Mouse (Mus musculus) 3134 (cell line): ENCODE results near the gene Bsn.

ENCODE experiments used
- DNase-seq: peaks from one replicate; pipeline ENCODE4 v3.0.0-alpha.2; 2011; ENCODE audit warnings: low spot score; ENCODE audit not compliant: insufficient read length; ENCODE audit errors: extremely low read depth

Gene Bsn

GRCm38 (mm10) chr9:108129042-108129948 lies 60.9 kb downstream of the Bsn start:
- DNase-seq, result no peak

GRCm38 (mm10) chr9:108128248-108128647 lies 61.9 kb downstream of the Bsn start:
- DNase-seq, result peak; percentile 71

DNA sequence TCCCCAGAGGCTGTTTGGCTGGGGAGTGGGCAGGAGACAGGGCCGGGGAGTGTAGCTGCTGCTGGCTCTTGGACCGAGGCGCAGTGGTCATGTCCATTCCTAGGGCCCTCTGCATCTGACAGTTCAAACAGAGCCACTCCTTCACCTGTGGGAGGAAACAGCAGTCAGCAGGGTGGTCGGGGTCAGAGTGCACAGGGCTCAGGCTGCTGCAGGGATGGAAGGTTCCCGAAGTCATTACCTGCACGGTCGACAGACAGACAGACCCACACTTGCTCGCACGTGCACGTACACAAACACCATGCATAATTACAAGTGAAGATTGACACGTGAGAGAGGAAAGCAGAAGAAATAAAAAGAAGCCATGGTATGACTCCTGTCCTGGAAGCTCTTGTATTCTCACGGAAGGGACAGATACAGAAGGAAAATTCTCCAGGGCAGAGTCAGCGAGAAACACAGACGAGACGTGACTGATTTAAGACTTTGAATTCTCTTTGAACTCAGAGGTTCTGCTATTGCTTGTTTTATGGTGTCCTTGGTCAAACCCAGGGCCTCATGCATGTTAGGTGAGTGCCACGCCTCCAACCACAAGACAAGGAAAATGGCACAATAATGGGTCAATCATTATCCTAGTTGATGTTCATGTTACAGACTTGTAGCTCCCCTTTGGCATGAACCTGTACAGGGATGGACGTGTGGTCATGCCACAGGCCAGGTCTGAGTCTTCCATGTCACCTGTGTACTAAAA lies 63.6 kb downstream of the Bsn start:
- no peak for DNase-seq

DNA sequence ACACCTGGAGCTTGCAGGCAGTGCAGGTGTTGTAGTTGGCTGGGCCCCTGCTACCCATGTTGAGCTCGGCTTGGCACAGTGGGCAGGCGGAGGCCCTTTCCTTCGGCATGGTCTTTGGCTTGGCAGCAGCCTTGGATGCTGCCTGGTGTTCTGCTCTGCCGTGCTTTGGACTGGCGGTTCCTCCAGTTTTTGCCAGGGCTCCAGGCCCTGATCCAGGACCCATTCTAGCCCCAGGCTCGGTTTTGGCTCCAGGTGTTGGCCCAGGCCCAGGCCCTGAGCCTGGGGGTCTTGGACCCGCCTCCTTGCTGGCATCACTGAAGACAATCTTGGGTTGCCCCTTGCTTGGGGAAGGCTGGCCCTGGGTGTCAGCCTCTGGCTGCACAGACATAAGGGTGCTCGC lies 64.5 kb downstream of the Bsn start:
- DNase-seq, result no peak

DNA sequence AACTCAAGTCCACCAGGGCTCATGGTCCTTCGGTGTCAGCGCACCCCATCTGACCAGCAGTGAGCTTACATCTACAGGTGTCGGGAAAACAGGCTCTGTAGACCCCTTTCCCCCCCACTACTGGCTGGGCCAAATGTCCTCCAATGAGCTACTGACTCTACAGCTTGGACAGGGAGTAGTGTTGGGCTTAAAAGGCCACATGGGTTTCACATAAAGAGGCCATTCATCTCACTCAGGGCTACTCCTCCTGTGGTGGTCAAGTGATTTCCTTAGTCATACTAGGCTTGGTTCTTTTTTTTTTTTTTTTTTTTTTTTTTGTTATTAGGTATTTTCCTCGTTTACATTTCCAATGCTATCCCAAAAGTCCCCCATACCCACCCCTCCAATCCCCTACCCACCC lies 66.3 kb downstream of the Bsn start:
- DNase-seq, result no peak

DNA sequence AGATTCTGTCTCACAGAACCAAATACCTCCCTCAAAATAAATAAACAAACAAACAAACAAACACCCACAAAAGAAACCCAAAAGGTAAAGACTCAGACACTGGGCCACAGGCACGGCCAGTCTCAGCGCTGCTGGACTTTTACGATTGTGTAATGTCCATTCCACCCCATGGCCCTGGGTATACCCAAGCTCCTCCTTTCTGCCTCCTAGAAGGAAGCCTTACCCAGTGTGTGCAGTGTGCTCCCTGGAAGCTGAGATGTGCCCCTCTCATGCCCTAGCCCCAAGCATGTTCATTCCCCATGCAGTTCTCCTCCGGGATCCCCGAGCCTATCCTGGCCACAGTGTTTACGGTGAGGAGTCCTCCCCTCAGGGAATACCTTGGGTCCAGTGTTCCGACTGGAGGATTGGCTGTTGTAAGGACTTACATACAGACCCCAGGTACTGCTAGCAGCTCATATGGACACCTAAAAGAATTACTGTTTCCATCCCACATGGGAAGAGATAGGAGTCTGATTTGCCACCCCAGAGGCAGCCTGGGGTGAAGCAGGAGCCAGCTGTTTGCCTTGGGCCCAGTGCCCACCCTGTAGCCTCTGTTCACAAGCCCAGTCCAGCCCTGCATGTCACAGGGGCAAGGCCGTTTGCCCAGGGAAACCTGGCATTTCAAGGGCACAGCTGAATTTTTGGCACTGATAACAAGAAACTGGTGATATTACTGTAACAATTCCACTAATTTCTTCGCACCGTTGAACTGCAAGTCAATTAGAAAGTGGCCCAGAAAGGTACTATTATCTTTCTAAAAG lies 68.8 kb downstream of the Bsn start:
- peak; percentile 52 for DNase-seq

DNA sequence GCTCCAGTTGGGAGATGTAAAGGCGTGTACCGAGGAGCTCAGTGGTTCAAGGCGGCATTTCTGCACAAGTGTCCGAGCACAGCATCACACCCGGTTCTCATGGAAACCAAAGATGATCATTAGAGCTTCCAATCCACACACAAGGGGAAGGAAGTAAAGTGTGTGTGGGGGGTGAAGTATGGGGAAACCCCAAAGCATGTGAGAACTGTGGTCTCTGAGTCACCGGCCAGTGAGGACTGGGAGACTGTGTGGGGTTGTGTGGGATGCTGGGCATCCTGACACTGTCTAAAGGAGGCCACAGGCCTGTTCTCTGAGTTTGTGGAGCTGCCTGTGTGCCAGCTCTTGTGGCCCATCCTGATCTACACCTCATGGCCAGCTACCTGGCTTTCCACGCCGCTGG lies 69.5 kb downstream of the Bsn start:
- DNase-seq, result peak; percentile 75

- peak; percentile 77 for DNase-seq
Observed at GRCm38 (mm10) chr9:108119891-108120411, 70.2 kb downstream of the Bsn start.

DNA sequence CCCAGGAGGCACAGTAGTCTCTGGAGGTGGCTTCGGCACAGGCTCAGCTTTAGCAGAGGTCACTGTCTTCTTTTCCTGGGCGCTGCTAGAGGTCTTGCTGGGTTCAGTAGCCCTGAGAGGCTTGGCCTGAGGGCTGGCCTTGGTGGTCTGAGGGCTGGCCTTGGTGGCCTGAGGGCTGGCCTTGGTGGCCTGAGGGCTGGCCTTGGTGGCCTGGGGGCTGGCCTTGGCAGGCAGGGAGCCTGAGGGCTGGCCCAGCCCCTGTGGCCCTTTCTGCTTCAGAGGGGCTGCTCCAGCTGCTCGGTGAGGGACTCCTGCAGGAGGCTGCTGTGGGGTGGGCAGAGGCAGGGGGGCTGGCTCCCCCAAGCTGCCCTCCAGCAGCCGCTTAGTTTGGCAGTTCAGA lies 73.0 kb downstream of the Bsn start:
- DNase-seq, result no peak

DNA sequence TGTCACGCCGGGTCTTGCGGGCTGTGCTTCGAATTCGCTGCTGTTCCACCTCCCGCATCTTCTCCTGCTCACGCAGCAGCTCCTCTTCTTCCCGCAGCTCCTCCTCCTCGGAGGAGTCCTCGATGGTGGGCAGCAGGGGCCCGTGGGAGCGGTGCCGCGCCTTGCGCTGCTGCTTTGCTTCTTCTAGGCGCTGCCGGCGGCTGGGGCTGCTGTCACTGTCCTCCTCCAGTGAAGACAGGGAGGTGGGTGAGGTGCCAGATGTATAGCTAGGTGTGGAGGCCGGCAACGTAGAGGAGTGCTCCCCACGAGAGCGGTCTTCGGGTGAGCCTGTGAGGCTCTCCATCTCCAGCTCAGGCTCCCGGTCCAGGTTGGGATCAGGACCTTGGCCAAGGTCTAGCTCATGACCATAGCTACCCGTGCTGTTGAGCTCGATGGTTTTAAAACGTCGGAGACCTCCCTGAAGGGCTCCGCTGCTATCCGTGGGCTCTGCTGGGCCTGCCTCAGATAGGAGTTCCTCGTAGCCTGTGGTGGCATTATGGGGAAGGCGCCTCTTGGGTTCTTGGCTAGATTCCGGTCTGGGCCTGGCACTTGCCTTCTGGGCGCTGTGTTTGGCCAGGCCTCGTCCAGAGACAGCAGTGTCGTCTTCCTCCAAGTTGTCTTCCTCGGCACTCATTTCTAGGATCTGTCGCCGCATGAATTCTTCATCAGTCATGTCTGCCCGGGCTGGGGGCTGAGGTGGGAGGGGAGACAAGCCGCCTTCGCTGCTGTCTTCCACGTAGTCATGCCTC lies 74.7 kb downstream of the Bsn start:
- DNase-seq, result no peak

- DNase-seq, result no peak
Observed at GRCm38 (mm10) chr9:108112719-108113340, 77.4 kb downstream of the Bsn start.

- no peak for DNase-seq
Observed at GRCm38 (mm10) chr9:108111593-108112121, 78.5 kb downstream of the Bsn start.

GRCm38 (mm10) chr9:108111101-108111592 lies 79.0 kb downstream of the Bsn start:
- no peak for DNase-seq

DNA sequence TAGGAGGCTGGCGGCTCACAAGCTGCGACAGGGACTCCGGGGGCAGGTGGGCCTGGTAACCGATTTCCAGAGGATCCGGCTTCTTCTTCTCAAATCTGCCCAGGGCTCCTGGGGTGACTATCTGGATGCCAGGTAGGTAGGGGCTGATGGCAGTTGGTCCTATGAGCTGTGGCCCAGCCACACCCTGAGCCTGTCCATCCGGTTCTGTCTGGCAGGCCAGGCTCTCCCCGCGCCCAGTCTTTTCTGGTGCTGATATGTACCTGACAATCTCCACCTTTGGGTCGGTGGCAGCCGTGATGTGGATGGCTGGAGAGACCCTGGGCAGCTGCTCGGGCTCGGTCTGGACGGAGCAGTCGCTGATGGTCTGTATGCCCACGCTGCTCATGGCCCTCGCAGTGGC lies 80.0 kb downstream of the Bsn start:
- no peak for DNase-seq

DNA sequence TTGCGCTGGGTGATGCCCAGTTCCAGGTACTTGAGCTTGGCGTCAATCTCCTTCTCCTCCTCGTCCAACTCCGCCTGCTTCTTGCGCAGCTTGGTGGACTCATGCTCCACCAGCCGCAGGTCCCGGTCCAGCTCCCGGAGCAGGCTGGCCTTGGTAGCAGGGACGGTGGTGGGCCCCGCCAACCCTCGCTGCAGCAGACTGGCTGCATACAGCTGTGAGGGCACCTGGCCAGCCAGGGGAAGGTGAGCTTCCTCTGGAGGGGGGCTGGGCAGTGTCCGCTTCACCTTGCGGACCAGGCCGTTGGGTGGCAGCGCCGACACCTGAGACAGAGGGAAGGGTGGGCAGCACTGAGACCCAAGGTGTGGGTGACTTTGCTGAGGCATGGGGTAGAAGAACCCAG lies 82.3 kb downstream of the Bsn start:
- no peak for DNase-seq

GRCm38 (mm10) chr9:108106090-108106489 lies 84.1 kb downstream of the Bsn start:
- no peak for DNase-seq

GRCm38 (mm10) chr9:108105549-108105863 lies 84.7 kb downstream of the Bsn start:
- DNase-seq, result no peak

- DNase-seq, result peak; percentile 95
Observed at GRCm38 (mm10) chr9:108104766-108105548, 85.2 kb downstream of the Bsn start.

DNA sequence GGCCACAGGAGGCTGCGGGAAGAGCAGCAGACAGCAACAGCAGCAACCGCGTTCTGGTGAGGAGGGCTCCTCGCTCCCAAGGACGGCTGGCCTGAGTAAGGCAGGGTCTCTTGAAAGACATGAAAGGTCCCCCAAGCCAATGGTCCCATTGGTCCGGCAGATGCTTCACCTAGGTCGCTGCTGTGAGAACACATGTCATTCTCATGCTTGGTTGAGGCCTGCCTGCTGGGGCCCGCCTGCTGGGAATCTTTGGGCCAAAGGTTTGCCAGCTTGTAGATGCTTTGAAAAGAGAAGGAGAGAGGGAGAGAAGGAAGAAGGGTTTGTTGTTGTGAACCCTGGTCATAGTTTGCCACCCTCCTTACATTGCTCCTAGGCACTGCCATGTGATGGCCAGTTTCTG lies 90.6 kb downstream of the Bsn start:
- no peak for DNase-seq
